Comparison of ENCODE assay signal across 8 mouse cellular contexts in genomic region chr1:133491857-133492290, GRCm38 (mm10).
DNase-seq lines count a peak whose midpoint lies in the region; ATAC-seq and TF ChIP-seq lines count a peak whose summit lies in the region.

No protein-coding gene starts in this region.

- H3K4me2 ChIP-seq in heart, embryonic 11.5 days = peak overlapping the region; percentile 90
- no peak overlapping the region for H3K4me2 ChIP-seq in liver, embryonic 15.5 days
- peak overlapping the region; percentile 94; the same call in 1 of the 2 replicates for H3K4me2 ChIP-seq in stomach, embryonic 16.5 days (ENCODE audit: low read depth, low read length)

- no peaks in the 10 kb centered on the region for H3K36me3 ChIP-seq in heart, embryonic 11.5 days (ENCODE audit: control insufficient read depth, insufficient read depth, low read length)
- H3K36me3 ChIP-seq in liver, embryonic 15.5 days (replicated peaks) = no peaks in the 10 kb centered on the region
- H3K36me3 ChIP-seq in stomach, embryonic 16.5 days (ENCODE audit: control insufficient read depth, insufficient read depth, low read length) = no peaks in the 10 kb centered on the region

- no peak overlapping the region for H3K4me3 ChIP-seq in lung, adult 2 months (replicated peaks; ENCODE audit: extremely low read depth, low read depth, low read length)
- no peak overlapping the region for H3K4me3 ChIP-seq in heart, embryonic 11.5 days (ENCODE audit: low read depth, low read length)
- no peak overlapping the region for H3K4me3 ChIP-seq in liver, embryonic 15.5 days (replicated peaks)
- H3K4me3 ChIP-seq in stomach, embryonic 16.5 days (replicated peaks; ENCODE audit: low read length) = no peak overlapping the region

- peak overlapping the region; percentile 73 for H3K27ac ChIP-seq in heart, embryonic 11.5 days (ENCODE audit: low read depth, low read length)
- H3K27ac ChIP-seq in liver, embryonic 15.5 days (replicated peaks) = no peak overlapping the region
- H3K27ac ChIP-seq in stomach, embryonic 16.5 days (ENCODE audit: low read length) = peak overlapping the region; percentile 87; the same call in 1 of the 2 replicates

- no peak for DNase-seq in lung, adult 2 months
- DNase-seq in lung, postnatal 25 days (ENCODE audit: low spot score) = no peak
- DNase-seq in urinary bladder, adult 18-20 months (ENCODE audit: low spot score in 2 of 2) = no peak
- DNase-seq in frontal cortex, postnatal 25 days (ENCODE audit: low spot score in 2 of 2) = no peak

- H3K27me3 ChIP-seq in heart, embryonic 11.5 days (ENCODE audit: control insufficient read depth, insufficient read depth, low read length) = no peaks in the 10 kb centered on the region
- H3K27me3 ChIP-seq in liver, embryonic 15.5 days = peaks cover 9% of the 10 kb centered on the region; the same call in 1 of the 2 replicates
- no peaks in the 10 kb centered on the region for H3K27me3 ChIP-seq in stomach, embryonic 16.5 days (ENCODE audit: control insufficient read depth, insufficient read depth, low read length)

- no peak for TF ChIP-seq POLR2A in lung, adult 2 months (IDR thresholded peaks at IDR 0.05; ENCODE audit: borderline replicate concordance, extremely low read depth, low read depth, low read length)

- 20% methylated on average over 4 of the region's 4 CpGs for WGBS in lung, adult 2 months
- WGBS in heart, embryonic 11.5 days (ENCODE audit: insufficient replicate concordance) = 20% methylated on average over 4 of the region's 4 CpGs
- WGBS in liver, embryonic 15.5 days (ENCODE audit: insufficient replicate concordance) = 20% methylated on average over 4 of the region's 4 CpGs
- 16% methylated on average over 4 of the region's 4 CpGs for WGBS in stomach, embryonic 16.5 days

- 0 out of 2 replicates have a peak, but pooled peaks have one; percentile 8 for TF ChIP-seq CTCF in lung, adult 2 months (IDR thresholded peaks at IDR 0.05; ENCODE audit: insufficient read depth, low read length)

- ATAC-seq in heart, embryonic 11.5 days (replicated peaks; ENCODE audit: insufficient number of reproducible peaks, low FRiP score, low TSS enrichment) = peak; percentile 11; the same call in 1 of the 2 replicates
- ATAC-seq in liver, embryonic 15.5 days (ENCODE audit: insufficient read depth) = 0 out of 2 replicates have a peak, but pooled peaks have one; percentile 12
- no peak for ATAC-seq in stomach, embryonic 16.5 days (ENCODE audit: insufficient read depth, low FRiP score)
- ATAC-seq in erythroblast, adult 5-6 weeks (replicated peaks; ENCODE audit: low FRiP score, poor library complexity, severe bottlenecking) = no peak

- no peaks in the 10 kb centered on the region for H3K9me3 ChIP-seq in heart, embryonic 11.5 days (replicated peaks; ENCODE audit: control insufficient read depth, low read length)
- H3K9me3 ChIP-seq in liver, embryonic 15.5 days (replicated peaks) = no peaks in the 10 kb centered on the region
- H3K9me3 ChIP-seq in stomach, embryonic 16.5 days (replicated peaks; ENCODE audit: control insufficient read depth, low read length) = no peaks in the 10 kb centered on the region; the same call in 1 of the 2 replicates

- H3K4me1 ChIP-seq in lung, adult 2 months (ENCODE audit: control insufficient read depth, insufficient read depth, low read length) = peaks cover 14% of the 10 kb centered on the region
- H3K4me1 ChIP-seq in heart, embryonic 11.5 days (ENCODE audit: control insufficient read depth, insufficient read depth, low read length) = peaks cover 17% of the 10 kb centered on the region
- H3K4me1 ChIP-seq in liver, embryonic 15.5 days (replicated peaks) = peaks cover 12% of the 10 kb centered on the region
- H3K4me1 ChIP-seq in stomach, embryonic 16.5 days (ENCODE audit: control insufficient read depth, insufficient read depth, low read length) = peaks cover 16% of the 10 kb centered on the region

- peak overlapping the region; percentile 83 for H3K9ac ChIP-seq in heart, embryonic 11.5 days (ENCODE audit: low read depth, low read length)
- H3K9ac ChIP-seq in liver, embryonic 15.5 days = no peak overlapping the region
- peak overlapping the region; percentile 78; the same call in 1 of the 2 replicates for H3K9ac ChIP-seq in stomach, embryonic 16.5 days (ENCODE audit: low read length)

Comparison
In these comparisons a context has a peak if more than half of its experiments do, and no peak if none do; other contexts are left out.
1. ATAC-seq: peak in heart, embryonic 11.5 days (single experiment) and liver, embryonic 15.5 days (single experiment); none in stomach, embryonic 16.5 days (single experiment) and erythroblast, adult 5-6 weeks (single experiment).